Mouse (Mus musculus): ENCODE measurements around the gene Mthfr.
"Not testable (repeated sequence)": the region's sequence is repeated elsewhere in the genome, so short reads cannot be mapped to it uniquely, and the experiment has no call there.

Mthfr gene

GRCm38 (mm10) chr4:148040029-148040830 is 1.4 kb downstream of the Mthfr start:
- DNase-seq = no peak

GRCm38 (mm10) chr4:148040933-148041610 is 2.2 kb downstream of the Mthfr start:
- DNase-seq = peak in 1 of 2 experiments; percentile 52

- no peak for DNase-seq
Measured at GRCm38 (mm10) chr4:148041611-148042191, 2.8 kb downstream of the Mthfr start.

- DNase-seq = not testable (repeated sequence)
Measured at GRCm38 (mm10) chr4:148043327-148043726, 4.5 kb downstream of the Mthfr start.

- no peak for DNase-seq
Measured at GRCm38 (mm10) chr4:148044113-148044512, 5.2 kb downstream of the Mthfr start.

- no peak for DNase-seq
Measured at GRCm38 (mm10) chr4:148046450-148047031, 7.7 kb downstream of the Mthfr start.

- not testable (repeated sequence) for DNase-seq
Measured at GRCm38 (mm10) chr4:148050396-148050914, 11.6 kb downstream of the Mthfr start.

GRCm38 (mm10) chr4:148051046-148051776 is 12.3 kb downstream of the Mthfr start:
- DNase-seq = no peak

- DNase-seq = no peak
Measured at GRCm38 (mm10) chr4:148051886-148052285, 13.0 kb downstream of the Mthfr start.

- no peak for DNase-seq
Measured at GRCm38 (mm10) chr4:148052976-148053375, 14.1 kb downstream of the Mthfr start.

GRCm38 (mm10) chr4:148053417-148053920 is 14.6 kb downstream of the Mthfr start:
- DNase-seq = no peak

GRCm38 (mm10) chr4:148054961-148055695 is 16.3 kb downstream of the Mthfr start:
- DNase-seq = peak; percentile 59 to 64

GRCm38 (mm10) chr4:148056246-148056645 is 17.4 kb downstream of the Mthfr start:
- no peak for DNase-seq

GRCm38 (mm10) chr4:148056801-148057200 is 17.9 kb downstream of the Mthfr start:
- DNase-seq = peak in 1 of 2 experiments; percentile 42

GRCm38 (mm10) chr4:148057661-148058209 is 18.9 kb downstream of the Mthfr start:
- DNase-seq = no peak

- DNase-seq = no peak
Measured at GRCm38 (mm10) chr4:148058218-148058819, 19.4 kb downstream of the Mthfr start.

- no peak for DNase-seq
Measured at GRCm38 (mm10) chr4:148058993-148059392, 20.1 kb downstream of the Mthfr start.

- DNase-seq = peak in 1 of 2 experiments; percentile 42
Measured at GRCm38 (mm10) chr4:148060120-148061085, 21.5 kb downstream of the Mthfr start.

GRCm38 (mm10) chr4:148061086-148061480 is 22.2 kb downstream of the Mthfr start:
- no peak for DNase-seq
